Mouse (Mus musculus) embryonic fibroblast, embryonic 13.5 days (primary cell): ENCODE measurements at regions not wholly inside any gene's neighbourhood (a gene's known extent, or its start where the extent isn't known, plus 50 kb on each side); places are given as distances from the start of the nearest gene placed in this dataset.

Experiments used
- H3K27ac ChIP-seq: 2 replicates; pipeline ENCODE4 v1.5.1; 2012; ENCODE audit warnings: low read length, control low read depth, inconsistent platforms; ENCODE audit not compliant: insufficient read depth
- H3K4me1 ChIP-seq: 2 replicates; pipeline ENCODE4 v1.6.1; 2011; ENCODE audit warnings: low read length; ENCODE audit not compliant: control insufficient read depth, insufficient read depth
- H3K4me3 ChIP-seq: 2 replicates; pipeline ENCODE4 v1.5.1; 2011; ENCODE audit warnings: mild to moderate bottlenecking, control low read depth, low read length; ENCODE audit not compliant: insufficient read depth
- CTCF ChIP-seq: IDR thresholded peaks from 2 replicates; pipeline ENCODE4 v1.5.1; 2011; ENCODE audit warnings: mild to moderate bottlenecking, control low read depth, low read length, moderate library complexity, borderline replicate concordance; ENCODE audit not compliant: insufficient read depth
- POLR2A ChIP-seq: IDR thresholded peaks from 2 replicates; pipeline ENCODE4 v1.6.1; 2011; ENCODE audit warnings: low read depth, mild to moderate bottlenecking, control low read depth, low read length, moderate library complexity

DNA sequence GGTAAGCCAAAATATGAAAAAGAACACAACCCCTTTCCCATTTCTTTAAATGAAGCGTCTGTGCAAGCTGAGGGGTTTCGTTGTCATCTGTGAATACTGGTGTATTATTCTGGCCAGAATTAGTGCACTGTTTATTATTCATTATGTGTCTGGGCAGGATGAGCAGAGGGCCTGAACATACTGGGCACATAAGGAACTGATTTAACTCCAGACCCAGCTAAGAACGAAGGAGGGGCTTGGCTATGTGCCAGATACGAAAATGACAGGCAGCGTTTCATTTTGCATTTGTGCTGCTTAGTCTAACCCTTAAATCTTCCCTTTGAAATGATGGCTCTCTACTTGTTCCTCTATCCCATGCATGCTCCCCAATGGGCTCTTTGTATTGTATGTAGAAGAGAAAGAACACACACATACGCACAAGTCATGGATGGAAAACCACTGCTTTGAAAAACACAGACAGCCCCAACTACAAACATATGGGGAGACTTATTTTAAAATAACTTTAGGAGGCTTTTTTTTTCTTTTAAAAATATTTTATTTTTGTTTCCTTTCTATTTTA, 213.4 kb upstream of the Dcn start:
- no peak overlapping the region for H3K27ac ChIP-seq
- TF ChIP-seq POLR2A (no peak), CTCF (no peak)
- H3K4me3 ChIP-seq: no peak overlapping the region
- peaks cover 5% of the 10 kb centered on the region for H3K4me1 ChIP-seq

- no peak for TF ChIP-seq POLR2A
- no peak for TF ChIP-seq CTCF
- Histone ChIP-seq H3K27ac (peak overlapping the region; percentile 95), H3K4me1 (peaks cover 6% of the 10 kb centered on the region), H3K4me3 (no peak overlapping the region)
Measured at GRCm38 (mm10) chr10:97282416-97282815, 197.0 kb upstream of the Dcn start.

DNA sequence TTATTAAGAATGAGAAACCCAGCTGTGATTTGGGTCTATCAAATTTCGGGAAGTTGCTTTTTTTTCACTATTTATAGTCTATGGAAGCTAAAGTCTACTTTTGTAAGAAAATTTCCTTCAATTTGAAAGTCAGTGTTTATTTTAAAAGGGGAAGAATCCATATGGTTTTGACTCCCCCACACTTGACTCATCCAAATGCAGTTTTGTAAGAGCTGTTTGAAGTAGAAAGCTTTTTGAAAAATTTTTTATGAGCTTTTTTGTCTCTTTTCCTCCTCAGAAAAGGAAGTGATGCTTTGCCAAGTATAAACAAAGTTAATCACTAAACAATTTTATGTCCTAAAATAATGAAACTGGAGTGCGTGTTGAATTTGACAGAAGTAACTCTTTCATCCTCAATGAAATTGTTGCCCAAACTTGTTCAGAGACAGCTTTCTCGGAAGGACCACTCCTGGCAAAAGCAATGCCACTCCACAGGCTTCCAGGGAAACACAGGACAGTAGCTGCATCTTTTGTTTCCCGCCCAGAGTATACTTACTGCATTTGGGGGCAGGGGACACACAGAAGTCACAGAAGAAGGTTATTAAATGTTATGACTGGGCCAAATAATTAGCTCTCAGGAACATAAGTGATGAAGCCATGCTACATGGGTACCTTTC, 196.4 kb upstream of the Dcn start:
- H3K27ac ChIP-seq: peak overlapping the region; percentile 75
- peaks cover 6% of the 10 kb centered on the region for H3K4me1 ChIP-seq
- H3K4me3 ChIP-seq: no peak overlapping the region
- TF ChIP-seq CTCF (no peak), POLR2A (no peak)

- TF ChIP-seq POLR2A: no peak
- TF ChIP-seq CTCF: no peak
- Histone ChIP-seq H3K4me3 (no peak overlapping the region), H3K27ac (0 out of 2 replicates have a peak overlapping the region, but pooled peaks have one; percentile 18), H3K4me1 (no peaks in the 10 kb centered on the region)
Measured at GRCm38 (mm10) chr10:97304791-97305355, 174.5 kb upstream of the Dcn start.

- H3K4me1 ChIP-seq: no peaks in the 10 kb centered on the region
- TF ChIP-seq CTCF: no peak
- no peak overlapping the region for H3K27ac ChIP-seq
- no peak overlapping the region for H3K4me3 ChIP-seq
Measured at GRCm38 (mm10) chr10:97309580-97309979, 169.8 kb upstream of the Dcn start.

- Histone ChIP-seq H3K4me1 (no peaks in the 10 kb centered on the region), H3K27ac (peak overlapping the region; percentile 83), H3K4me3 (no peak overlapping the region)
- no peak for TF ChIP-seq POLR2A
- no peak for TF ChIP-seq CTCF
Measured at GRCm38 (mm10) chr10:97312509-97312908, 166.9 kb upstream of the Dcn start.

DNA sequence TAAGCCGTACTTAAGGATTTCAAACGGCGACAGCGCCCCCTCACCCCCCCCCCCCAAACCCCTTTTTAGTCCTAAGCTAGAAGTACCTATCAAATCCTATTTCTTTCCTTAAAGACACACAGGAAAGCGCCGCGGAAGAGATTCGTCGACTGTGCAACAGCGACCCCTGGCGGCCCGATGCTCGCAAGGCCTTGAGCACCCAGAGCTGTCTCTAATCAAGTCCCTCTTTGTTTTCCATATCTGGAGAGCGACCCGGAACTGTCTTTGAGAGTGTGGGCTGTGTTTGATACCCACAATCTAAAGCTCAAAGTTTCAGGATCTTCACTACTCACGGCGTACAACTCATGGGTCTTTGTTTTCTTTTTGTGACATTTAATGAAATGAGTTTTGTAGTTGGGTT, 166.4 kb upstream of the Dcn start:
- TF ChIP-seq CTCF (peak; percentile 78), POLR2A (no peak; the same call in 1 of the 2 replicates)
- no peaks in the 10 kb centered on the region for H3K4me1 ChIP-seq
- H3K4me3 ChIP-seq: peak overlapping the region; percentile 48
- peak overlapping the region; percentile 100 for H3K27ac ChIP-seq

- Histone ChIP-seq H3K27ac (peak overlapping the region; percentile 100), H3K4me1 (no peaks in the 10 kb centered on the region), H3K4me3 (peak overlapping the region; percentile 48)
- 0 out of 2 replicates have a peak, but pooled peaks have one; percentile 31 for TF ChIP-seq POLR2A
- TF ChIP-seq CTCF: no peak
Measured at GRCm38 (mm10) chr10:97313407-97313901, 166.0 kb upstream of the Dcn start.

GRCm38 (mm10) chr10:97332639-97333038, 146.8 kb upstream of the Dcn start:
- TF ChIP-seq CTCF: no peak
- TF ChIP-seq POLR2A: no peak
- no peaks in the 10 kb centered on the region for H3K4me1 ChIP-seq
- H3K27ac ChIP-seq: no peak overlapping the region
- H3K4me3 ChIP-seq: no peak overlapping the region

- no peak for TF ChIP-seq CTCF
Measured at GRCm38 (mm10) chr10:97334044-97334443, 145.4 kb upstream of the Dcn start.

More at GRCm38 (mm10) chr10:97334044-97334443, 145.4 kb upstream of the Dcn start:
- Histone ChIP-seq H3K4me1 (peaks cover 4% of the 10 kb centered on the region; the same call in 1 of the 2 replicates), H3K4me3 (no peak overlapping the region), H3K27ac (peak overlapping the region; percentile 48)
